Mouse (Mus musculus): ENCODE data around the gene Zfp746.

- TF ChIP-seq CTCF (IDR thresholded peaks at IDR 0.05; ENCODE audit: extremely low read depth, insufficient read length, insufficient replicate concordance, low read depth, low read length): no peak
- TF ChIP-seq POLR2A (IDR thresholded peaks at IDR 0.05; ENCODE audit: low read depth, low read length): no peak
Measured at GRCm38 (mm10) chr6:48063940-48064339, 22.5 kb downstream of the Zfp746 start.
